Mouse (Mus musculus): ENCODE measurements around the gene Rinl. TPM values are rescaled to one million over a fixed set of nuclear protein-coding genes. Genes with fewer than 3 reads are reported as not detected.

Rinl gene
- total RNA-seq (2022): under 1 TPM in 3 of 4 experiments, not detected in 1; 0.27 to 0.70 (median 0.56) TPM

DNA sequence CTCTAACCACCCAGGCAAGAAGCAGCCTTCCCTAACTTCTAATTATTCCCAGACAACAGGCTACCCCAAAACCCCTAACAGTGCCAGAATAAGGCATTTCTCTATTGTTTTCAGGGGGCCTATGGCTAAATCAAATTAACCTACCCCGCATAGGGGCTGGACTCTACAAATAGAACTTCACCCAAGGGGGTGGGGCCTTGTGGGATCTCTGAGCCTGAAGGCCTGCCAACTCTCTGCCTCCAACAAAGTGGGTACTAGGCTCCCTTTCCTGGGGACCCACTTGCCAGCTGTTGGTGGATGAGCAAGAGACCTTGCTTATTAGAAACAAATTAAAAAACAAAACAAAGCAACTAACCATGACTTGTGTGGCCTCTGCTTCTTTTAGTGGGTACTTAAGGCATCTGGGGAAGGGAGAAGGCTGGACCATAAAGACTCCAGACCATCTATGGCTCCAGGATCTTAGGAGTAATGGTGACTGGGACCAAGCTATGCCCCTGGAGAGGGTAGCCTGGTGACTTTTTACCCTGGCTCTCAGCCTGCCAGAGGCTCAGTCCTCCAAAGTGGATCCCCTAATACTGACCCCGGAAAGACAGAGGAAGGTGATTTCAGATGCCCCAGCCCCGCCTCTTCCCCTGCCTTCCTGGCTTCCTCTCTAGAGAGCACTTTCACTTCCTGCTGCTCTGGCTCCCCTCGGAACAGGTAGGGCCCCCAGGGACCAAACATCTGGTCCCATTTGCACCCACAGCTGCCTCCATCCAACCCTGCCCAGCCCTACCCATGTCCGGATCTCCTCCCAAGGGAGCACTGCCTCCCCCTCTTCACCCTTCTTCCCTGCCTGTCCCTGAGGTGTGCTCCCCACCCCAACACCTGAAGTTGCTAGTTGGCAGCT lies at the start of gene Rinl:
Gene Rinl (plus strand): TSS at position 663 of the 889 bp plus-strand sequence.
- no peak for DNase-seq (ENCODE audit: low spot score in 2 of 2)

DNA sequence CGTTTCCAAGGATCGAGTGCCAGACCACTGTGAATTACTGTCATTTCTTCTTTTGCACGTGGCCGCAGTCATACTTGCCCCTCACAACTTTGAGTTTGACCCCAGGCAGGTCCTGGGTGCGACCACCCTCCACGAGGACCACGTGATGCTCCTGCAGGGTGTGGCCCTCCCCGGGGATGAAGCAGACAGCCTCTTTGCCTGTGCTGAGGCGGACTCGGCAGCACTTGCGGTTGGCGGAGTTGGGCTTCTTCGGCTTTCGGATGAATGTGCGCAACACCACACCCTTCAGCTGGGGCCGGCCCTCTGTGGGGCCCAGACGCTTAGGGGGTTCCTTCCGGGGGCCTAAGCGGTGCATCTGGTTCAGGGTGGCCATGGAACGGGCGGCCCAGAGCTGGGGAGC lies 48.9 kb upstream of the Rinl start:
- no peak for DNase-seq (ENCODE audit: low spot score in 2 of 2)

DNA sequence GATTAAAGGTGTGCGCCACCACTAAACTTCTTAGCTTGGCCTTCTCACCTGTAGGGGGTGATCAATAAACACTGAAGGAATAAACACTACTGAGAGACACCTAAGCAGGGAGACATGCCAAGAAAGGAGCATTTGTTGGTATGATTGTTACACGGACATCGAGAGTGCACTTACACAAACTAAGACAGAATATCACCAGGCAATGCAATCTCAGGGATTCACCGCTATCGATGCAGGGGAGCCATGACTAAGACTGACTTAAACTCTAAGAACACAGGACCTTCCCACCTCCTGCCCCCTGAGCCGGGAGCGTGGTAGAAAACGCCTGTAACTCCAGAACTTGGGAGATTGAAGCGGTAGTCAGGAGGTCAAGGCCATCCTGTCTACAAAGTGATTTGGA lies 47.8 kb upstream of the Rinl start:
- no peak for DNase-seq (ENCODE audit: low spot score in 2 of 2)

DNA sequence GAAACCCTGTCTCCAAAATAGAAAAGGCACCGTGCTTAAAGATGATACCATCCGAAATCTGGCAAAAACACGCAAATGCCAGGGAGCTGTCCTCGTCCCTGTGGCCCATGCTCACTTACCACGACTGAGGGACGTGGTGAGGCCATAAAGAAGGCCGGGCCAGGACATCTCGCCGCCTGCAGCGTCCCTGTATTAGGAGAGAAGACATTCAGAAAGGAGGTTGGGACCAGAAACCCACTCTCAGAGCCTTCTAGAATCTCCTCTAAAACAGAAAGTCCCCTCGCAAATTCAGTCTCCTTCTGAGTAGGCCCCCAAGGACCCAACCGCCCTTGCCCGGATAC lies 47.4 kb upstream of the Rinl start:
- no peak for DNase-seq (ENCODE audit: low spot score in 2 of 2)

DNA sequence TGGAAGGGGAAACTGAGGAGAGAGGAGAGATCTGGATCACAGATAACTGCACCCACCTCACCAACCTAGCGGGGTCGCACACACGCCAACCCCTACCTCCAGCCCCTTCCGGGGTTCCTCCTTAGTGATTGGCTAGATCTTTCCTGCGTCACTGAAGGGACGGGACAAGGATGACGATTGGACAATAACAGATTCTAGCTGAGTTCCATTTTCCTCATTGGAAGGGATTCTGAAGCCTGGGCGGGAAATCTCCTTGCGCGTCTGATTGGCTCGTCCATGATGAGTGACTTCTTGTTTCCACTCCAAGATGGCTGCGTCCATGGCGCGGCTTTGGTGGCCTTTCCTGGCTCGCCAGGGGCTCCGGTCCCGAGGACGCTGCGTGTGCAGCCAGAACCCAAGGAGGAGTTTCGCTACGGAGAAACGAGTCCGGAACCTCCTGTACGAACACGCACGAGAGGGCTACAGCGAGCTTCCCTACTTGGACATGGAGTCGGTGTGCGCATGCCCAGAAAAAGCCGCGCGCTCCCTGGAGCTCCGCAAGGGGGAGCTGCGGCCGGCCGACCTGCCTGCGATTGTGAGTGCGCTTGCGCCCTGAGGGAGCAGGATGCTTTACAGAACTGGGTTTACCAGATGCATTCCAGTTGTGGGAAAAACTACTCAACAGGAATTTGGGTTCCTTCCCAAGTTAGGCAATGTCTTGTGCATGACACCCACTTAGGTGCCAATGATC lies 46.9 kb upstream of the Rinl start, which contains the start of the genes Mrps12 and Sars2:
Gene Mrps12 (minus strand): TSS at position 112 of the 730 bp plus-strand sequence.
Gene Sars2 (plus strand): TSS at position 284 of the 730 bp plus-strand sequence.
- DNase-seq (ENCODE audit: low spot score in 2 of 2): peak; percentile 93 to 94

DNA sequence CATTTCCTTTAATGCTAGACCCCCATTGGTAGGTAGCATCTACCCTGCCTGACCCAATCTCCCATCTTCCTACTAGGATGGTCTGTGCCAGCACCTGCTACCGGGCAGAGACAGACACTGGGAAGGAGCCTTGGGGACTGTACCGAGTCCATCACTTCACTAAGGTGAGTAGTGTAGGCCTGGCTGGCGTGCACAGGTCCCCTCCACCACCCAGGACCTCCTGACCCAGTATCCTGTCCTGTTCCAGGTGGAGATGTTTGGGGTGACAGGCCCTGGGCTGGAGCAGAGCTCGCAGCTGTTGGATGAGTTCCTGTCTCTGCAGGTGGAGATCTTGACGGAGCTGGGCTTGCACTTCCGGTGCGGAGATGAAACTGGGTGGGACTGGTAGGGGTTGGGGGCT lies 38.8 kb upstream of the Rinl start:
- no peak for DNase-seq (ENCODE audit: low spot score in 2 of 2)

DNA sequence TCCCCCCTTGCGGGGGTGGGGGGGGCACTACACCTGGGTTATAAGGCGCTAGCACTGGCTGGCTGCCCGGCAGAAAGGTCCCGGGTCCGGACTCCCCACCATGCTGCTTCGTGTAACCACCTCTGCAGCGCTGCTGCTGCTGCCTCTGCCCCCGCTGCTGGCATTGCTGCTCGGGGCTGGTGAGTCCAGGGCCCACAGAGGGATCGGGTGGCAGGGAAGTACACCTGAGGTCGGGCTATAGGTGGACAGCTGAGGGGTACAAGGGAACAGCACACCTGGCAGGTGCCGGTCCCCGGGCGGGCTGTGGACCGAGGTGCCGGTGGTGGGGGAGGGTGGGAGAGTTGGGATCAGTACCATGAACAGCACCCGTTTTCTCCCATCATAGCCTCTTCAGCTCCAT lies 32.7 kb upstream of the Rinl start, which contains the start of gene Ccer2:
Gene Ccer2 (plus strand): TSS at position 96 of the 400 bp plus-strand sequence.
- DNase-seq (ENCODE audit: low spot score in 2 of 2): no peak

DNA sequence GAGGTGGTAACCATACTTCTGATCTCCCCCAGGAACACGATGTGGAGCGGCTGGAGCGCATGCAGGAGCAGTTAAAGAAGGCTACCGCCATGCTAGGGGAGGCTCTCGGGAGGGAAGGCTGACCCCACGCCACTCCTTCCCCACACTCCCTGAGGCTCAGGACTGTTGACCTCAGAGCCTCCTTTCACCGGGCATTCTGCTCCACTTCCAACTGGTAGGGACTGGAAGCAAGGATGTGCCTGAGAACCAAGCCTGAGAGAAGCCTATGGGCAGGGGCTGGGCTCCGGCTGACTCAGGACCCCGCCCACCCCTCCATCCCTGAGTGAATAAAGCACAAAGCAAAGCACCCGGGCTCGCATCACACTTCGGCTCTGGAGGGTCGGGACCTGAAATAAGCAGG lies 30.1 kb upstream of the Rinl start:
- DNase-seq (ENCODE audit: low spot score in 2 of 2): no peak

DNA sequence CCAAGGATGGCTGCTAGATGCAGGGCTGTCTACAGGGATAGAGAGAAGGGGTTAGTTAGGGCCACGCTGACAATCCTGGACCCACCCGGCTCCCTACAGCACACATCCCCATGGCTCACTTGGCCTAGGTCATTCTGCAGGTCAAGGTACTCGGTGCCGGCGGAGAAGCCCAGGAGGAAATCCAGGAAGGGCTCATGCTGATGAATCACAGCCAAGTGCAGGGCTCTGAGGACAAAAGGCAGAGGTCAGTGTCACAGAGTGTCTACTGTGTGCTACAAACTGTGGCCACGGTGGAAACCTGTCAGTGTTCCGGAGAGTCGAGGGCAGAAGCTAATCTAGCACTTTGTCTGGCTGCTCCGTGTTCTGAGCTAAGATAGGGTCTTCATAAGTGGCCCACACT lies 26.9 kb upstream of the Rinl start:
- no peak for DNase-seq (ENCODE audit: low spot score in 2 of 2)

DNA sequence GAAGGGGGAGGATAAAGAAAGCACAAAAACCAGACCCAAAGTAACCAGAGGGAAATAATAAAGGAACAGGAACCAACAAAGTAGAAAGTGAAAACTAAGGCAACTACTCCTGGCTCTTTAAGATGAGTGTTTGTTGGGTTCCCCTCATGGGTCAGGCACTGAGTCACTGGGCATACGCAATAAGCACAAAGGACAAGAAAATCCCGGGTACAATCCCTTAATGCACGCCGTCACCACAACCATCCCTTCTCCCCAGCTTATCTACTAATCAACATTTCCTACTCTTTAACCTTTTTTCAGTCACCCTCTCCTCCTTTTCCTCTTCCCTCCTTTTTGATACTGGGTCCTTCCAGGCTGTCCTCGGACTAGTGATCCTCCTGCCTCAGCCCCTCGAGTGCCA lies 23.6 kb upstream of the Rinl start:
- no peak for DNase-seq (ENCODE audit: low spot score in 2 of 2)

DNA sequence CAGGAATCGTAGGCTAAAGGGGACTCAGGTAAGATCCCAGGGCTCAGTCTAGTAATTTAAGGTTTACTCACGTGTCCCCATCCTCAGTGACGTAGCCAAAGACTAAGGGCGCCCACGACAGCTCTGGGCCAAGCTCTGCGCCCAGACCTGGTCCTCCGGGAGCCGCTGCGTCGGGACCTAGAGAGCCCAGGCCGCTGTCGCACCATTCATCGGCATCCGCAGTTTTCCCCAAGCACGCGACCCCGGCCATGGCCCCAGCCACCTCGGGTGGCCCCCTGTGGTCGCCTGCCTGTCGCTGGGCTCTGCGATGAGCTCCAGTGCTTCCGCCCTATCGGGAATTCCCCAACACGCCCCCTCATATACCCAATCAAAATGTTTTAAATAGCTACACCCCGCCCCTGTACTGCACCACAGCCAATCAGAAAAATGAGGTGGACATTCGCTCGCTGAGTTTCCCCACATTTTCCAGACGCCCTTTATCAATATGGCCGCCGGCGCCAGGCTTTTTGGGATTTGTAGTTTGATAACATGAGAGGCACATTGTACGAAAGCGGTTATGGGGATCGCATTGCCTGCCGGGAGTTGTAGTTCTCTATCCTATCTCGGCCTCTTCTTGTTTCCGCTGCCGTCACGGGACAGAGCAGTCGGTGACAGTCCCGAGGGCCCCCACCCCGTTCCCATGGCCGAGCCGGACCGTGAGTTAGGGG lies 22.4 kb upstream of the Rinl start, which contains the start of gene Sirt2:
Gene Sirt2 (plus strand): TSS at position 563 of the 707 bp plus-strand sequence.
- peak; percentile 98 to 99 for DNase-seq (ENCODE audit: low spot score in 2 of 2)

DNA sequence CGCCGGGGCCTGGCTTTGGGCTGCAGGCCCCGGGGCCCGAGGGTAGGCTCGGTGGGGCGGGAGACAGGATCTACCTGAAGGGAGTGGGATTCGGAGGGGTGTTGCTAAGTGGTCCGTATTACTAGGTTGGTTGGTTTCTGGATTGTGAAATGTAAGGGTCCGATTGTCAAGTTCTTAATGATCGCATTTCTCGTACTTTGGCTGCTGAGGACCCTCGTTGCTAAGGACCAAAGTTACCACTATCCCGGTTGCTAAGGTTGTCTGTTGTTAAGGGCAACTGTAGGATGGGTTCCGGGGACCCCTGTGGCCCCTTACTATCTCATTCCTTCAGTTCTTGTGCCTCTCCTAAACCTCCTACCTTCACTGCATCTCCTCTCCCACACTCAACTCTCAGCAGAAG lies 21.9 kb upstream of the Rinl start:
- no peak for DNase-seq (ENCODE audit: low spot score in 2 of 2)

DNA sequence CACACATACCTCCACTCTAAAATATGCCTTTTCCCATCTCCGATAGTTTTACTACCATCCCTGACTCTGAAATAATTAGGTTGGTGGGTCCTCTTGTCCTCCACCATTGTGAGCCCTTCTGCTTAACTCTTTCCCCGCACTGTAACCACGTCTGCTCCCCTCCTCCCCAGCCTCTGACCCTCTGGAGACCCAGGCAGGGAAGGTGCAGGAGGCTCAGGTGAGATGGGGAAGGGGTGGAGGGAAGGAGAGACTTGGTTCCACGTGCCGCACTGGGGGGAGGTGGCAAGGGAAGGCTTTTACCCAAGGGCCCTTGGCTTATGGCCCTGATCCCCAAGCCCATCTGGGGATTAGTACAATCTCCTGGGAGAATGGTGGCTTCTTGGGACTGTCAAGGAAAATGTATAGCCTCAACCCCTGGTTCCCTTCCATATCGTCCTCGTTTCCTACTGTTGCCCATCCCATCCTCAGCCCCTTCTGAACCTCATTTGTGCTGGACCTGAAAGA lies 21.3 kb upstream of the Rinl start, which contains the start of gene Nfkbib:
Gene Nfkbib (minus strand): TSS at position 51 of the 504 bp plus-strand sequence.
- DNase-seq (ENCODE audit: low spot score in 2 of 2): no peak

DNA sequence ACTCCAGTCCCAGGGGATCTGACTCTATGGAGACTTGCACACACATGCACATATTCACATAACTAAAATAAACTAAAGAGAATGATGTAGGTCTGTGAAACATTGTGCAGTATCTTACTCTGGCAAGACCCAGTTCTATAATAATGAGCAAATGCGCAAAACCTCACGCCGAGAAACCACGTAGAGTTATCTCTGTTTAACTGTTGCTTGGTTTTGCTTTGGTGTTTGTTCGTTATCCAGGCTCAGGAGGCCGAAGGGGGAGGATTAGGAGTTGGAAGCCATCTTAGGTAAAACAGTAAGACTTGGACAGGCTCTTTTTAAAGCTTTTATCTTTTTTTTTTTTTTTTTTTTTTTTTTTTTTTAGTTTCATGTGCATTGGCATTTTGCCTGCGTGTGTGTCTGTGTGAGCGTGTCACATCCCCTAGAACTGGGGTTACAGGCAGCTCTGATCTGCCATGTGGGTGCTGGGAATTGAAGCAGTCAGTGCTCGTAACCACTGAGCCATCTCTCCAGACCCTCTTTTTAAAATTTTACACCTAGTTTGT lies 19.3 kb upstream of the Rinl start:
- DNase-seq (ENCODE audit: low spot score in 2 of 2): no peak

DNA sequence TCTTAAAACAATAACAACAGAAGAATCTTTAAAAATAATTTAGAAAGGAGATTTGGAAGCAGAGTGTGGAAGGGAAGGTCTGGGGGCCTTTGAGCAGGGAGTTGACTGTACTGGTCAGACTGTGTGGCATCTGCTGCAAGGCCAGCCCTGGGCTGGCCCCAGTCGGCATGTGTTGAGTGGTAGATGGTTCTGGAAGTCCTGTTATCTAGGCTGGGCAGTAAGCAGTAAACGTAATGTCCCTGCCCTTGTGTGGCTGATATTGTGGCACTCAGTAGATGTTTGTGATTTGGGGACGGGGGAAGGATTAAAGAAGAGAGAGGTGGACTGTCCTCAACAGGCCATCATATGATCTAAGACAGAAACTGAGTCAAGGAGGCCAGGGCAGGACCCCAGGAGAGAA lies 18.5 kb upstream of the Rinl start:
- DNase-seq (ENCODE audit: low spot score in 2 of 2): no peak

DNA sequence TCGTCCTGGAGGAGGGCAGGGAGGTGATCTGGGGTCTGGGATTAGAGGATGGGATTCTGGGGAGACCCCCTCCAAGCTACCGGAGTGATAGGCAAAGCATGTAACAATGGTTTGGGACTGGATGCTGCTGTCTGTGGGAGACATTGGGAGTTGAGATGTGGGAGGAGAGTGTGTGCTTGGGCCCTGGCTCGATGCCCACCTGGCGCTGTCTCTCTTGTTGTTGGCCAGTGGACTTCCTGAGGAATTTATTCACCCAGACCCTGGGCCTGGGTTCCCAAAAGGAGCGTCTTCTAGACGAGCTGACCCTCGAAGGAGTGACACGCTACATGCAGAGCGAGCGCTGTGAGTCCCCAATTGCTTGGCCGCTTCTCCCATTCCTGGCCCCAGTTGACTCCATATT lies 16.9 kb upstream of the Rinl start:
- DNase-seq (ENCODE audit: low spot score in 2 of 2): no peak

DNA sequence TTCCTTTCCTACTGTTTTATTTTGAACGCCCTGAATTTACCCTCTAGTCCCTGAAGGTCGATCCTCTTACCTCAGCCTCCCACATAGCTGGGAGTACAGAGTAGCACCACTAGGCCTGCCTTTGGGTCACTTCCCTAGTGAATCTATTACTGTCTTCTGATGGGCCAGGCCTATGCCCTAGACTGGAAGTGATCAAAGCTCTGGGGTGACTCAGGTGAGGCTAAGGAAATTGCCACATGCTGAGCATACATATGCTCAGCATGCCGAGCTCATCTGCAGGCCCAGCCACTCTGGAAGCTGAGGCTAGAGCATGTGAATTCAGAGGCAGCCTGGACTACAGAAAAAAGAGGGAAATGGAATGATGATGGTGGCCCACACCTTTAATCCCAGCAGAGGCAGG lies 15.6 kb upstream of the Rinl start:
- DNase-seq (ENCODE audit: low spot score in 2 of 2): no peak

DNA sequence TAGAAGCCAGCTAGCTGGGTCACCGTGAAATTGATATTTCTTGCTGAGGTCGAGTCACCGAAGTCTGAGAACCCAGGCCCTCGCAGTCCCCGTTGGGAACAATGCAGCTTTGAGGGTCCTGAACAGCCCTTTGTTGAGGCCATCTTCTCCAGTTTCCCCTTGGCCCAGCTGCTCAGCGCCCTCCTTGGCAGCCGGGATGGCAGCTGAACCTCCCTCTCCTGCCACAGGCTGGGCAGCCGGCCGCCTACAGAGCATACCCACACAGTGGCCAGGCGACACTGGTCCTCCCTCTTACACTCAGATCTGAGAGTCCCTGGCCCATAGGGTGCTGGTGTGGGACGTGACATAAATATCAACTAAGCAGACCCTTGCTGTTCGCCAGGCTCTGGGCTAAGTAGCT lies 14.6 kb upstream of the Rinl start:
- no peak for DNase-seq (ENCODE audit: low spot score in 2 of 2)

DNA sequence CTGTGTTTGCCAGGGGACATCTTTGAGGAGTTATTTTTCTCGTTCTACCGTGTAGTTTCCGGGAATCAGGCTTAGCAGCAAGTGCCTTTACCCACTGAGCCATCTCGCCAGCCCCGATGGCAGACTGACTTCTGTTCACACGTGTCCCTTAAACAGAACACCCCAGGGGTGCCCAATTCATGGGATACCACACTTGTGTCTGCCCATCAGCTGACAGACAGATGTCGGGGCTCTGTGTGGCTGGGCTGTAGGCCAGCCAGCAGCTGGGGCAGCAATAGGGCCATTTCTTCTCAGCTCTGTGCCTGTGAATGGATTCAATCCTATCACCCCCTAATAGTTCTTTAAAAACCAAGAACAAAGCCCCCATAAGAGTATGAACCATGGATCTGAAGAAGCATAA lies 13.6 kb upstream of the Rinl start:
- no peak for DNase-seq (ENCODE audit: low spot score in 2 of 2)

DNA sequence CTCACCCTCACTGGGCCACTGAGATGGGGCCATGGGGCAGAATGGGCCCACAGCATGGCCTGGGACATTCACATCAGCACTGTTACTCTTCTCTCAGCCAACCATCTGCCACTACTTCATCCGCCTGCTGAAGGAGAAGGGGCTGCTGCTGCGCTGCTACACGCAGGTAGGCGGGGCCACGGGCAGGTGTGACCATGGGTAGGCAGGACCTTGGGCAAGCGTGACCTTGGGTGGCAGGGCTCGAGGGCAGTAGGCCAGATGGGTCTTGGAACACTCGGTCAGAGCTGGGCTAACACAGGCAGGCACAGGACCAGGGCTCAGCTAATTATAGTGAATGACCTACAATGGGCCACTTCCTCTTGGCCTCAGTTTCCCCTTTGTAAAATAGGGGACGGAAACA lies 9.9 kb upstream of the Rinl start:
- DNase-seq (ENCODE audit: low spot score in 2 of 2): no peak

DNA sequence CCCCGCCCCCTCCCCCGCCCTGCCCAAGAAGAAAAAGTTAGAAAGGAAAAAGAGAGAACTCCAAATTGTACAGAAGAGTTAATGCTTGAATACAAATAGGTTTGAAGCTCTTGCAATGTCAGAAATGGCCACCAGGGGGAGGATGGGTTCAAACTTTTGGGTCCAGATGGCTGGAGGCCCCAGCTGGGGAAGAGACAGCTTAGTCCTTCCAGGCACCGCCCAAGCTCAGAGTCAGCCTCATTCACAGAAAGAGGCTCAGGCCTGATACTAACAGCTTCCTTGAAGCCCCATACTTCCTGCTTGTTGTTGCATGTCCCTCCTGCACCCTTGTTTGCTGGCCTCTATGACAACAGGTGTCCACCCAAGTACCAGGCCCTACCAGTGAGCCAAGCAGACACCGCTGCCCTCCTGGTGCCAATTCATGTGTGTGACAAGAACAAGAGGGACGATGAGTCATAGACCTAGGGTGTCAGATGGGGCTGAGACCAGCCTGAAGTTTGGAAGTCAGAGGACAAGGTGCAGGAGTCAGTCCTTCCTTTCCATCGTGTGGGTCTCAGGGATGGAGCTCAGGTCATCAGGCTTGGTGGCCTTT lies 8.6 kb upstream of the Rinl start:
- peak; percentile 83 to 89 for DNase-seq (ENCODE audit: low spot score in 2 of 2)

Data from gastrocnemius, adult 8-10 months (tissue).